Mouse (Mus musculus) megakaryocyte, adult 5-6 weeks (primary cell): ENCODE measurements around the gene Atg7. TPM values are rescaled to one million over a fixed set of nuclear protein-coding genes. Genes with fewer than 3 reads are reported as not detected.
"Not testable (repeated sequence)": the region's sequence is repeated elsewhere in the genome, so short reads cannot be mapped to it uniquely, and the experiment has no call there.

Experiments used
- ATAC-seq: 2 replicates; pipeline ENCODE4 v1.8.0; 2016; ENCODE audit warnings: mild to moderate bottlenecking, inconsistent platforms; ENCODE audit not compliant: poor library complexity, severe bottlenecking
- total RNA-seq, 2 experiments: library from RNA; stranded (forward) in 1 of 2; stranded (reverse) in 1 of 2; fragments of 153-499, 151-499 nt in 1 of 2; fragments of 221-1000, 200-1000 nt in 1 of 2; gene quantifications; 2 replicates each; pipeline versions ENCODE4 v1.2.3 to v1.2.4; 2015 to 2017

The Atg7 gene
- total RNA-seq, 2 experiments from 2014 or later = 42.2 to 52.0 TPM

DNA sequence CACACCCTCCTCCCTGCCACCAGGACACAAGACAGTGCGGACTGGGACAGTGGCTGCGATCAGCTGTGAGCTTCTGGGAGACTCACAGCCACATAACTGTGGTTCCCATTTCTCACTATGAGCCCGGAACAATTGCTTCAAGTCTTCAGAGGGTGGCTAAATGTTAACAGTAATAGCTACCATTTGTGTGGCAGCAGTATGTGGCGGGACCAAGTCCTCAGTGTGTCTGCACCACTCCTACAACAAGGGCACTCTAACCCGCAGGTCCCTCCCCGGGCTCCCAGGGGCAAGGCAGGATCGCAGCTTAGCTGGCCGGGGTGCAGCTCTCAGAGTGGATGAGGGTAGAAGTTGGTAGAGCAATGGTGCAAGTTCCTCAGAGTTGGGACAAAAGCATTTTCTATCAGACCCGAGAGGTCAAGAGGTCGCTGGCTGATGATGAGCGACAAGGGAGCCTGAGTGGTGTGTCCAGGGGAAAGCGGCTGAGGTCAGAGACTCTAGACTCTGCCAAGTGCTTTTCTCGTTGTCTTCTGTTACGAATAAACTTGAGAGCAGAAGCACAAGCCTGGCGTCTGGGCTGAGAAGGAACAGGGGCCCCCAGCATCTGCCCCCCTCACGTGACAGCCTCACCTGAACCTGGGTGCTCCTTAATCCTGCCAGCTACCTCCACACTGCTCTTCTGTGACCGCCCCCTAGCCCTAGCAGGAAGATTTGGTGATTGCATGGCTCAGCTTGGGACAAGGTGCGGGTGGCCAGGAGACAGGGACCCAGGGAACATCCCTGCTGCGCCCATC is 231.4 kb downstream of the Atg7 start:
- peak; percentile 27 for ATAC-seq

DNA sequence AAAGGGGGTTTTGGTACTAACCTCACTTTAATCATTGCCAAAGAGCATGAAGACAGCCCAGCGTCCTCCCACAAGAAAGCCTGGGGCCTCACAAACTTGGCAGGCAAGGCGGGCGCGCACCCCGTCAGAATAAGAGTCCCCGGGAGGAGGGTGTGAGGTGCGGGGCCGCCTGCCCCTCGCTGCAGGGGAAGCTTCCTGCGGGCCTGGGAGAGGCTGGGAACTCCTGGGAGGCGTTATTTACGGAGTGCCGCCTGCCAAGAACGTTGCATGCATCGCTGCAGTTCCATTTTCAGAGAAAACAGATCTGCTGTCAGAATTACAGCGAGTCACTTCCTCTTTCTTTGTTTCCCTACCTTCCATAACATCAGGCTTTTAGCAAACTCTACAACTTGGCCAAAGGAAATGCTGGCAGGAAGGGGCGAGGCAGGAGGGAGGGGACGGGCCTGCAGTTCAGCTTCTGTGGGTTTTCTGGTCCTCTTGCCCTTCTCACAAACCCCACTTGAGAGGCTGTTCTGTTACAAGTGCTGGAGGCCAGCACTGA is 232.2 kb downstream of the Atg7 start:
- peak; percentile 75 for ATAC-seq

DNA sequence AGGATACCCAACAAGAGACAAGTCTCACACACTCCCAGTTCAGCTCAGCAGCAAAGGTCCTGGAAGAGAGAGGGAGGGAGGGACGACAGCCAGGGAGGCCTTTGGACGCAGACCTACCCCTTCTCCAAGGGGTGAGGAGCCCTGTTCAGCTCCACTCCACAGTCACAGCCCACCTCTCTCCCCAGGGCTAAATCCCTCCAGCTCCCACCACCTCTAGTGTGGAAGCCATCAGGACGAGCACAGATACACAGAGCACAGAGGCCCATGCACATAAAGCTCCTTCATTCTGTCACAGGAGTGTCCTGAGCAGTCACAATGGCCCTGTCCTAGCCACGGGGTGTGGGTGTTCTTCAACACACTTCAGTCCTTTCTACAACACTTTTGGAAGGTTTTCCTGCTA is 233.1 kb downstream of the Atg7 start:
- ATAC-seq = no peak

DNA sequence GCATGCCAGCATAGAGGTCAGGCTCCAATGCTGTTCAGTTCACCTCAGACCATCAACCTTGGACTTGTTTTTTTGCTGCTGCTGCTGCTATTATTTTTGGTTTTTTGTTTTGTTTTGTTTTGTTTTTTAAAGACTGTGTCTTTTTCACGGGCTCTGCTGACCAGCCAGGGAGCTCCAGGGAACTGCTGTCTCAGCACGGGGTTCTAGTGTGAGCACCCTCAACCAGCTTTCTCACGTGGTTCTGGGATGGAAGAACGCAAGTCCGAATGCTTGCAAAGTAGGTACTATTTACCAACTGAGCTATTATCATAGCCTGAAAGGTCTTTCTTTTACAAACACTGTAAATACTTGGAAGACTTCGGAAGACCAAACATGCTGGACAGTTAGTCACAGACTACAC is 233.6 kb downstream of the Atg7 start:
- no peak for ATAC-seq

DNA sequence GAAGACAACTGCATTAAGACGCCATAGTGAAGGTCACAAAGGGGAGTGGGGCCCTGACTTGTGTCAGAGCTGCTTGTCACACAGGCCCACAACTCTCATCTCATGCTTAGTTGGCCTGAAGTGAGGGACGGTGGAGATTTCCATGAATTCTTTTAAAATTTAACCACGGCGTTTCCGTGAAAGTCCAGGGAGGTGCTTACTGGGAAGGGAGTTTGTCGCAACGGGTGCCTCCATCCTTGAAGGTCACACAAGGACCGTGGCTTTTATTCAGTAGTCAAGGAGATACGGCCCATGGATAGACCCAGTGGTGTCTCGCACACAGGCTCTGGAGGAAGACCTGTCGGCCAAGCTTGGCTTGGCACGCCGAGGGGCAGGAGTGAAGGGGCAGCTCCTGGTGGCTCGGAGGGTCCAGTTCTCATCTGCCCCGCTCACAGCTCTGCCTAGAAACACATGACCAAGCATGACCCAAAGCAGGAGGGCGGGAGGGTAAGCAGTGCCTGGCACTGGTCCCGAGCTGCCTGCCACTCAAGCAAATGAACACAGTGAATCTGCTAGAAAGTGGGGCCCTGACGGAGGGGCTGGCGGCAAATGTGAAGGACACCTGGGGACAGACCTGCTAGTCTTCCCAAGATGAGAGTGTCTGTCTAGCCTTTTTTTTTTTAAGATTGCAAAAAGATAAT is 236.1 kb downstream of the Atg7 start:
- no peak for ATAC-seq

DNA sequence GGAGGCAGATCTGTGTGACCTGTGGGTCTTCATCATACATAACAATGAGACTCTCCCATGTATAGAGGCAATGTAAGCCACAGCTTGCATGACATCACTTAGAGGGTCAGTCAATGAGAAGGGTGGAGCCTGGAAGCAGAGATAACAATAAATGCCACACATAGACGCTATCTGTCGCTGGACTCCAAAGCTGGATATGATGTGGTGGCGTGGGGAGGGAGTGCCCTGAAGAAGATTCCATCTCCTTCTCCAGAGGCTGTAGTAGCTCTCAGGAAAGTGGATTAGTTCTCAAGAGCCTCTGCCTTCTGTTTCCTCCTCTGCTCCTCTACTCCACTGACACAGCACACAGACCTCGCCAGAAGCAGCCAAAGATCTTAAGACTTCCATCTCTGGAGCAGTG is 237.9 kb downstream of the Atg7 start:
- no peak for ATAC-seq

DNA sequence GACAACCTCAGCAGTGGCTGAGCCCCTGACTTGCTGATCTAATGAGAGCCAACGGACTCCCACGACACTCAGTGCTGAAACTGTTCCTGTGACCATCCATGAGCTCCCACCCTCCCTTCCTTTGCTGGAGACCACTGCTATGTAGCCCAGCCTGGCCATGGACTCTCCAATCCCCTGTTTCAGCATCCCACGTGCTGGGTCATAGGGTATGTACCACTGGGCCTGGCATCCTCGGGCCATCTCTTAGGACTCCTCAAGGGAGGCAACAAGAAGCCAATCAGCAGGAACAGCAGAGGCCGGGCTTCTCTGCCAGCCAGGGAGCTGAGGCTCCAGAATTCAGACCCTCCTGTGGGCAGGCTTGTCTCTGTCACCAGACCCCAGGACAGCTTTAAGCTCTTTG is 239.3 kb downstream of the Atg7 start:
- ATAC-seq = no peak

DNA sequence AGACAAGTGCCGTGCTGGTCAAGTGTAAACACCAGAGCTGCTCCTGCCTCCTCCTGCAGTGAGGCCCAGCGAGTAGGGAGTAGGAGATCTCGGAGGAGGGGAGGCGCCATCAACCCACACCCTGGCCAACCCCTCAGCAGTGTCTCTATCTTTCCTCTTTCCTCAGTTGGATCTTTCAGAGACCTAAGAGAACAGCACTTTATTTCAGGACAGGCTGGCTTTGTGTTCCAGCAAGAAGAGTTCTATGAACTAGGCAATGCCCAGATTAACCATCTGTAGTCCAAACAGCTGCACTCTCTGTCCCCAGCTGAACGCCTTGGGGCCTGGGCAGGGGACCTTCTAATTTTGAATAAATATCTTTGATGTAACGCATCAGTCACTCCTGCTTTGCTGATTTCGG is 239.8 kb downstream of the Atg7 start:
- ATAC-seq = no peak

DNA sequence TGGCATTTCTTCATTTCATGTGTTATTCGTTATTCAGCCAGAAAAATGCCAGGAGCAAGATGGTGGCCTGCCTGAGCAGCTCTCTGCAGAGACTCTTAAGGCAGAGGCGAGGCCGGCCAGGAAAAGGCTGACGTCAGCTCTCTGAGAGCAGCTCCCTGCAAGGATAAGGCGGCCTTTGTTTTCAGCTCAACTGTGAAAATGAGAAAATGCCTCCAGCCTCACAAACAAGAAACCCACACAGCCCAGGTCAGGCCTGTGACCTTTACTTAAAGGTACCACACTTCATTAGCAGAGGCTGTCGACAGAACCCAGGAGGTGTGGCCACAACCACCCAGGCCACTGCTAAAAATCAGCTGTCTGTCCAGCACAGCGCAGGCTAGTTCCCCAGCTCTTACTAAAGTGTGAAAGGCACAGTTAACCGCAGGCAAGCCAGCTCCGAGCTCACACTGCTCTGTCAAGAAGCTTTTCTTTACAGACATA is 240.4 kb downstream of the Atg7 start:
- ATAC-seq = peak; percentile 75

DNA sequence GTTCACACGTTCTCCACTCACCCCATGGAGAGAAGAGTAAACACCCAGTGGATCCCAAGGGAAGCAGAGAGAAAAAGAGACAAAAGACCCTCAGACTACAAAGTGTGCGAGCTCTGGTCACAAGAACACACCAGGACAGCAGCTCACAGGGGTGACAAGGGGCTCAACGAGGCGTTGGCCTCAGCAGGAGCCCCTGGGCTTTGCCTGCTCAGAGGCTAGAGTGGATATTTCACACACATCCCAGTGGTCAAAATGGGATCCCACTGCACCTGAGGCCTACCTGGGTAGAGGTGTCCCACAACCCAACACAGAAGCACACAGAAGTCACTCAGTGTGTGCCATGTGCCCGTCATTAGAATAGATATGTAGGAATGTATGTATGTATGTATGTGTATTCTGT is 242.2 kb downstream of the Atg7 start:
- no peak for ATAC-seq

DNA sequence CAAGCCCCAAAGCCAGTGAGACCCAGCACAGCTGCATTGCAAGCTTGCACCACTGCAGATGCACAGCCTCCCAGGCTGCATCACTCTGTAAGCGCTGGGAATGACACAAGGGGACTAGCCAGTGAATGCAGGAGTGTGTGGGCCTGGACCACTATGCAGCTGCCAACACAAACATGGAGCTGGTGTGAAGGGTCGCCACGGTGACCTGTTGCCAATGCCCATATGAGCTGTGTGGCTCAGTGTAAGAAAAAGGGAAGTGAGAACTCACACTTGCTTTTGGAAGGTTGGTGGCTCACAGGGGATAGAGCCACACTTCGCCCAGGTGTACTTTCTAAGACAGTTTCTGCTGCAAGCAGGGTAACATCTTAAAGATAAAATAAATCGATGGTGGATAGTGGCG is 243.1 kb downstream of the Atg7 start:
- ATAC-seq = peak; percentile 36; the same call in 1 of the 2 replicates

DNA sequence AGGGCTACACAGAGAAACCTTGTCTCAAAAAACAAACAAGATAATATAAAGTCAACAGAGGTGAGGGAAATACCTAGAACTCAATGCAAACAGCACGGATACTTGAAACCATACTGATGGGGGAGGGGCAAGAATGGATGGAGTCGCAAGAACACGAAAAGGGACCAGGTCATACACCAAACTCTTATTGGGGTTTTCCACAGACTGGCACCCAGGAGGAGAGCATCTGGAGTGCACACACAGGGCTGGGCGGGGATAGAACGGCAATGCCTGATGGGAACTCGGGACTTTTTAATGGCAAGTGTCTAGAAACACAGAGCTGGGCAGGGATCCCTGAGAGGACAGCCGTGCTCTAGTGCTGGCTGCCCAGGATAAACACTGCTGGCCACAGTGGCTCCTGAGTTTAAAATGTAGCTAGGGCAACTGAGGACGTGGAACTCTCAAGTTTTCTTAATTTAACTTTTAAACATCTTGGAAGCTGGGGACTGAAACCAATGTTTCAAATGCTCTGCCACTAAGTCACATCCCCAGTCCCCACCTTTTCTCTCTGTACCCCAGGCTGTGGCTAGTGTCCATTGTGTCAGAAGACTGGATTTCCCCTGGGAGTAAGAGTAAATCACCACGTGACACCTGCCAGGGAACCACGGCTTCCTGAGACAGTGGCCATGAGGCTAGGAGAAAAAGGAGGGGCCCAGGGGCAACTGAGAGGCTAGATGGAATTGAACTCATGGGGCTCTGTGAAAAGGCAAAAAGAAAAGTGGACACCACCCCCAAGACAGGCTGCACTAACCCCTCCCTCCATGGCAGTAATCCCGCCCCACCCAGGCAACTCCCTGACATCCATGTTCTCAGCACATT is 243.8 kb downstream of the Atg7 start:
- no peak for ATAC-seq

DNA sequence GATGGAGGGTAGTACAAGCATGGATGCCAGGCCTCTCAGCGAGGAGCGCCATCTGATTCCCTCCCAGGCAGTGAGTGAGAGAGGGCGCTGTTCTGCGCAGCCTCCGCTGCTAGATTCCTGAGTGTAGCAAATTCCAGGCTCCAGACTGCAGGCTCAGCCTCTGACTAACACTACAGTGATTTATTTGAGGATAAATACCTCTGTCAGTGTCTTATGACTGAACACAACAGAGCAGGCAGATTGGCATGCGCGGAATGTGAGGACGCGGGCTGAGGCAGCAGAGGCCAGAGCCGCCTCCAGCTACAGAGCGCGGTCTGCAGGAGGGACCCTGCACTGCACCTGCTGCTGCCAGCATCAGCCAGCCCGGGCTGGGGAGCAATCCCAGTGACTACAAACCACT is 246.0 kb downstream of the Atg7 start:
- ATAC-seq = no peak

DNA sequence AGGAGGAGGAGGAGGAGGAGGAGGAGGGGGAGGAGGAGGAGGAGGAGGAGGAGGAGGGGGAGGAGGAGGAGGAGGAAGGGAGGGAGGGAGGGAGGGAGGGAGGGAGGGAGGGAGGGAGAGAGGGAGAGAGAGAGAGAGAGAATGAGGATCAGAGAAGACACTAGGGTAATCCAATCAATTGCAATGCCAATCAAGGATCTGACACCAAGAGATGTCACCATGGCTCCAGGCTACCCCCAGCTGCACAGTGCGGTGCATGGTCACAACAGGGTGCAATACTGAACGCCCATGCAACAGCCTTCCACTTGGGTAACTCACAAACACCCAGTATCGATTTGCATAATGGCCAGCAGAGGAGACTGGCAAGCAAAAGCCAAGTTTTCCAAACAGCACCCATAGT is 247.1 kb downstream of the Atg7 start:
- not testable (repeated sequence) for ATAC-seq

DNA sequence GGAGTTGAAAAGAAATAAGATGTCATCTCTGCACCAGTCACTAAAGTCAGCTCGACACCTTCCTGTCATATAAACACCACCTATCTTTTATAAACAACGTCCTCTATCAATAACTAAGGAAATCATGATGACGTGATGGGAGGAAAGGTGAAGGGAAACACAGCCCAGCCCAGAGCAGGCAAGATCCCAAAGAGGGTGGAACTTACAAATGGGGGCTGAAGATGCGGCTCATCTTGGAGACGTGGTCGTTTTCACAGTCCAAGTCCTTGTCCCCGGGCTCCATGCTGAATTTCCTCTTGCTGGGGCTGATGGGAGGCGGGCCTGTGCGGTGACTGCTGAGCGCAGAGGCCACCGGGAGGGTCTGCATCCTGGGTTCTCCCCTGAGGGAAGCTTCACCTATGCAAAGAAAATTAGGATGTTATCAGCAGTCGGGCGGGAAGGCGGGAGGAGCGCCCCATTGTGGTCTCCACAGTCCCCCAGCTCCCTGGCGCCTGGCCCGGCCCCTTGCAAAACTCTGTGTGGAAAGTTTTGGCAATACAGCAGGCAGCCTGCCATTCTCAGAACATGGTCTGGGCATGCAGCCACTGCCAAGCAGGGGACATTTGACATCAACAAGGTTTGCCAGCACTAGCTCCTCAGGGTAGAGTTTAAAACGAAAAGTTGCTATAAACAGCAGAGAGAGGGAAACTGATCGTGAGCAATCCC is 247.7 kb downstream of the Atg7 start:
- 0 out of 2 replicates have a peak, but pooled peaks have one; percentile 3 for ATAC-seq

DNA sequence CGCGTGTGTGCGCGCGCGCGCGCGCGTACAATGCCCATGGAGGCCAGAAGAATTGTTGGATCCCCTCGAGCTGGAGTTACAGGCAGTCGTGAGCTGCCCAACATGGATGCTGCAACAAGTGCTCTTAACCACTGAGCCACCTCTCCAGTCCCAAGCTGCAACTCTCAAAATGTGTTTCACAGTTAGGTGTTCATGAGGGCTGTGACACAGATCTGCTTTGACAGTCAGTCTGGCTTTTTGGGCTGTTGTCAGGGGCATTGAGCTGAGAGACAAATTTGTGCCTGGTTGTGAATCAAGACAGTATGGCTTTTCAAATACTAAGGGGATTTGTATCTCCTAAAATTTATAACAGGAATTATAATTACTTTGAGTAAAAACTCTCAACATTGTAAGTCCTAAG is 248.4 kb downstream of the Atg7 start:
- no peak for ATAC-seq

DNA sequence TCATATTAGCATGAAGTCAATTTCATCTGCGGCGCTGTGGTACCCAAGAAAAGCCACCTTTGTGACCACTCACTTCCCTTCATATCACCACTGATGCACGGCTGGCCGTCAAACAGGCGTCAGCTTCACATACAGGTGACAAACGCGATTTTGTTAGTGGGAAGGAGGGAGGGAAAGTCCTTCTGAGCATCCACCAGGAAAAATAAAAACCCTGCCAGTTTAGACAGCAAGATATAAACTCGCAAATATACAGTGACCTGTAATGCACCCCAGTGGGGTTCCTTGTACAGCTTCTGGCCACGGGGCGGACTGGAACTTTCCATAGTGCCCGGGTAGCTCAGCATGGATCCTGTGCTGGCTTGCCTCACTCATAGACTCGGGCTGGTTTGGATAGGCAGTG is 248.9 kb downstream of the Atg7 start:
- no peak for ATAC-seq

DNA sequence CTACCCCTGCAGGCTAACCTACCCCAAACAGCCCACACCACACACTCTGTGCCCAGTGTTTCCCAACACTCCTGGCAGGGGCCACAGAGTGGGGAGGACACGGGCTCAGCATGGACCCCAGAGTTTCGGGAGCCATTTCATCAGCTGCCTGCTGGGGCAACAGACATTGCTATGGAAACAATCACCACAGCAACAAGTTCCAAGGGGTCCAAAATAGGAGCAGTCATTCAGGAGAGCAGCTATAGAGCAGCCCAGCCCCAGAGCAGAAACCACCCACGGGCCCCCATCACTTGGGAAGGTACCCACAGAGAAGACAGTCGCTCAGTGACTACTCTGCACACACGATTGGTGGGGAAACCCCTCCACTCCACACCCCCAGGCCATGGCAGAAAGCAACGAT is 249.5 kb downstream of the Atg7 start:
- no peak for ATAC-seq

DNA sequence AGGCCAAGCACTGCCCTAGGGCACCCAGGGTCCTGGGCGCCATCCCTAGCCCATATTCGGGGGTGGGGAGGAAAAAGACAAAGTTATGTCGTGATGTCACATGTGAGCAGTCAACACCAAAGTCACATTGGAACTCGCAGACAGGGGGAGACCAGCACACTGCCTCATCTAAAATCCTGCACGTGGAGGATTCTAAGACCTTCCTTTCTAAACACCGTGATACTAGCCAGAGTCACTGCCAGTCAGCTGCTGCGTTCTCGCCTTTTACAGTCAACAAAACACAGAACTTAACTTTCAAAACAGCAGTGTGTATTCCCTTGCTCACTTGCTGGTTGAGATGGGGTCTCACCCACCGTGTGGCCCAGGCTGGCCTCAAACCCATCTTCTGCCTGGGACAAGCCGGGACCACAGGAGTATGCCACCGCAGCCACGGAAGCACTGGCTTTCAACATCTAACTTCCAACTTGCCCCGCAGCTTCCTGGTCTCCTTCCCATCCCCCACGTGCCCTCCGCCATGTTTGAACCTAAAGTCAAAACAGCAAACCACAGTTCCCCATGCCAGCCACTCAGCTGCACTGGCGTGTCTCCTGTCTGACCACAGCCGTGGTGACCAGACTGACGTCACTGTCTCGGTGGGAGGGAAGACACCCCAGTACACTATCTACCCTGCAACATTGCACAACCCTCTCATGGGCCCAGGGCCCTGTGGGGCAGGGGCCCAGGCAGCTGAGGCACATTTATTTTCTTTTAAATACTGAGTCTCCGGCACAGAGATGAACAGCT is 250.7 kb downstream of the Atg7 start:
- ATAC-seq = peak; percentile 83
